Mouse (Mus musculus): ENCODE data around the gene AC134908.4.

AC134908.4 gene

DNA sequence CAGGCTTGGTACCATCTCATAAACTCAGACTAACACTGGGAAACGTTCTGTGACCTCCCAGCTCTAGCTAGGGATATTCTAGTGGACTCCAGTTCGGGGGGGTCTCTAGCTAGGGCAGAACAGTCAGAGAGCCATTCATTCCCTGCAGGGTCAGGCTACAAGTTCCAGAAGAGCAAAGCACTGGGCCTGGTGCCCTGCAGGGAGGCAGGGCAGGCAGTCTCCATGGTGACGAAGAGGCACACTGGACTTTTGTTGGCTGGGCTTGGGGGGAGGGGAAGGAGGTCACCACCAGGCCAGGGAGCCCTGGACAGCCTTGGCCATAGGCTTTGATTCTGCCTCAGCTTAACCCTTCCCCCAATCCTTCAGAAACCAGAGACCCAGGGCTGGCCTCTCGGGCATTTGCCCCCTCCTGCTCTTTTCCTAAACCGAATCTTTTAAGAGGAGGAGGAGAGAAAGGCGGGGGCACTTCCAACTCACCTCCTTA, at the start of gene AC134908.4:
AC134908.4 (minus strand) TSS at position 51 of the 484 bp plus-strand sequence.
- peak; percentile 51 to 72 for DNase-seq

DNA sequence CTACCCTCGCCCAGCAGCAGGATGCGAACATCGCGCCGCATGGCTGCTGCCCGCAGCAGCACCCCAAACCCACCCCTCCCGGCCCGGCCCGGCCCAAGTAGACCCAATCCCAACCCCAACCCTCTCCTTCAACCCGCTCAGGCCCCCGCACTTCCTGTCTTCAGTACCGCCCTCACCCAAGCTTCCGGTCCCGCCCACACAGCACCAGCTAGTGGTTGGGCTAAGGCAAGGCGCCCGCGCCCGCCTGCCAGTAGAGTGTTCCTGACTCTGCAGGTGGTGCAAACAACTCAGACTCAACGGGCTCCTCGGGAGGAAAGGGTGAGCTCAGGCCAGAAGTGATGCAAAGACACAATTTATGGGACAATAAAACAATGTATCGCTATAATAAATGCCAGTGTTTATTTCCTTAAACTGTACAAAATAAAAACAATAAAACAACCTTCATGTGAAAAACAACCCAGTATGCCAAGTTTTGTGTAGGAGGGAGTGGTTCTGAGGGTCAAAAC, 49.0 kb upstream of the AC134908.4 start, which contains the start of gene Rhot2:
Rhot2 (minus strand) TSS at position 456 of the 506 bp plus-strand sequence.
- peak; percentile 96 to 97 for DNase-seq

DNA sequence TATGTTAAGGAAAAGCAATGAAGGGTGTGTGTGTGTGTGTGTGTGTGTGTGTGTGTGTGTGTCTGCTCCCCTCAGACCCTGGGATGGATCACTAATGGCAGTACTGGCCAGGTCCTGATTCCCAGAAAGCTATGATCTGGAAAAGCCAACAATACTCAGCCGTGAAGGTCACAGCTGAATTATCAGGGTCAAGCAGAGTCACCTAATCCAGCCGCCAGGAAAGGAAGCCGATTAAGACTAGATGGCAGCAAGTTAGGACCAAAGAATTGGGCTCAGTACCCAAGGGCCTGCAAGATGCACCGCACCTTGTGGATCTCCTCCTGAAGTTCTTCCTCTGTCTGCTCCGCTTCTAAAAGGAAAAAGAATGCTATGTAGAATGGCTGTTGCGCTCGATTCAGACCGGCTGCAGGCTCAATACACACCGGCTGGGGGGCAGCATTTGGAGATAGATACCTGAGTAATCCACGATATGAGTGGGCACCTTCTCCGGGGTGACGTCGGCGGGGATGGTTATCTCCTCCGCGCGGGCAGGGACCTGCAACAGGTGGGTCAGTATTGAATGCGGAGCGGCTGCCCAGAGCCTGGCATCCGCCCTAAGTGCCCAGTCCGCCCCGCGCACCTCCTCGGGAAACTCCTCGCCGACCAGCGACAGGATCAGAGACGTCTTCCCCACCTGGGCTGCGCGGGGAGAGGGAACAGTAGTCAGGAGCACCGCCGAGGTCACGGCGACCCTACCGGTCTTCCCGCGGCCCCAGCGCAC, 48.4 kb upstream of the AC134908.4 start:
- peak in 1 of 2 experiments; percentile 20 for DNase-seq

DNA sequence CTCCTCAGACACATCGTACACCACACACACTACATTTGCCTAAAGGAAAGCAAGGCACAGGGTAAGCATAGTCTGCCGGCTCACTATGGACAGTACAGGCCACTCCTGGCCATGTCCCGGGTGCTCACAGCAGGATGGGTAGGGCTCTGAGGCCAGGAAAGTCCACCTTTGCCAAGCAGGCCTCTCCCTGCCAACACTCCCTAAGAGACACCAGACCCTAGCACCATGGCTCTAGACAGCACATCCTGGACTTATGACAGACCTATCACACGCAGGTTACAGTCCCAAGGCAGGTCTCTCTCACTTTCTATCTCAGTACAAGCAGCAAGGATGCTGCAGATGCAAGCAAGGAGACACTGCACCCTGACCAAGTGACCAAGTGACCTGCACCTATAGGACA, 47.7 kb upstream of the AC134908.4 start:
- DNase-seq, result no peak

DNA sequence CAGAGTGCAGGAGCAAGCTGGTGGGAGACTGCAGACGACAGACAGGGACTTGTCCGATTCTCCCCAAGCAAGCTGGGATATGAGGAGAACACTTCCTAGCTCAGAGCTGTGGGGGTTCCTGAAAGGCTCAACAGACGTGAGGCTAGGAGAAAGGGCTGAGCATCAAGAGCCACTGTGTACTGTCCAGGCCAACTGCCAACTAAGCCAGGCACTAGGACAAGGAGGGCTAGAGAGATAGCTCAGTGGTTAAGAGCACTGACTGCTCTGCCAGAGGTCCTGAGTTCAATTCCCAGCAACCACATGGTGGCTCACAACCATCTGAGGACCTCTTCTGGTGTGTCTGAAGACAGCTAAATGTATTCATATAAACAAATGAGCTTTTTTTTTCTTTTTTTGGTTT, 47.0 kb upstream of the AC134908.4 start:
- DNase-seq, result no peak

DNA sequence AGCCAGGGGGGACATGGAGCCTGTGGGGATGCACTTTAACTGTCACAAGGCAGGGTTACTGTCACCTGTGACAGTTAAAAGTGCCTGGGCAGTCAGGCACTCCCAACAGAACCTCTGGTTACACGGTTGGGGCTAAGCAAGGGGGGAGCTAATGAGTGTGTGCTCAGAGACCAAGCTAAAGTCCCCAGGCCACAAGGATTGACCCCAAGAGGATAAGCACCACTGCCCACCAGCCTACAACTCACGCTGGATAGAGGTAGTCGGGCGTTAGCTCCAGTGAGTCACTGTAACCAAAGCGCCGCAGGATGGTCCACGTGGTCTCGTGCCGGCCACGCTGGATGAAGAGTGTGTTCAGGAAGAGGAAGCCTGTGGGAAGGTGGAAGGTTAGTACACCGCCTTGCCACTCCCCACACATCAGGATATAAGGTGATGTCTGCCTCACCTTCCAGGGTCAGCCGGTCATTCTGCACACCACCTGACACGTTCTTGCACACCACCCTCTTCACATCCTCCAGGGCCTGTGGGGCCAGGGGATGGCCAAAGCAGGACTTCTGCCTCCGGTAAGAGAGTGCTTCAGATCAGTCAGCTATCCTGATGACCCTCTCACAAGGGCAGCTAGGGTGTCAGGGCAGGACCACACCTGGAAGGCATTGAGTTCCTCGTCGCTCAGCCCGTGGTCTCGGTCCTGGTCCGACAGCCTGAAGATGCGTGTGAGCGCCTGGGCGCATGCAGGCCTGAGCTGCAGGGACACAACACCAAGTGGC, 45.8 kb upstream of the AC134908.4 start, which contains the start of gene Gm20683:
Gm20683 (minus strand) TSS at position 647 of the 764 bp plus-strand sequence.
- DNase-seq, result no peak

DNA sequence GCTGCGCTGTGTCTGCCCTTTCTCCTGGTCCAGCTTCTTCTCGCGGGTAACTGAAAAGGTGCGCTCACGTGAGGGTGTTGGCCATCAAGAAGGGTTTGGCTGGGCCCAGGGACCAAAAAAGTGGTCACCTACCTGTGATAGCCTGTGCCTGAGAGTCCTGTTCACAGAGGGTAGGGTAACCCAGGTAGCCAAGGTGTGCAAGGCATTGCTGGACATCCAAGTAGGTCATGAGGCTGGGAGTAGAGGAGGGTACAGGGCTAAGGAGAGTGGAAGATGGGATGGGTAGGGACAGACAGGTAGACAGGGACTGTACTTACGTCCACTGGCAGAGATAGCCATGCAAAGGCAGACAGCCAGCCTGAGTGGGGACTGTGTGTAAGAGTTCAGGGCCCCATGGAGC, 45.1 kb upstream of the AC134908.4 start:
- no peak for DNase-seq

DNA sequence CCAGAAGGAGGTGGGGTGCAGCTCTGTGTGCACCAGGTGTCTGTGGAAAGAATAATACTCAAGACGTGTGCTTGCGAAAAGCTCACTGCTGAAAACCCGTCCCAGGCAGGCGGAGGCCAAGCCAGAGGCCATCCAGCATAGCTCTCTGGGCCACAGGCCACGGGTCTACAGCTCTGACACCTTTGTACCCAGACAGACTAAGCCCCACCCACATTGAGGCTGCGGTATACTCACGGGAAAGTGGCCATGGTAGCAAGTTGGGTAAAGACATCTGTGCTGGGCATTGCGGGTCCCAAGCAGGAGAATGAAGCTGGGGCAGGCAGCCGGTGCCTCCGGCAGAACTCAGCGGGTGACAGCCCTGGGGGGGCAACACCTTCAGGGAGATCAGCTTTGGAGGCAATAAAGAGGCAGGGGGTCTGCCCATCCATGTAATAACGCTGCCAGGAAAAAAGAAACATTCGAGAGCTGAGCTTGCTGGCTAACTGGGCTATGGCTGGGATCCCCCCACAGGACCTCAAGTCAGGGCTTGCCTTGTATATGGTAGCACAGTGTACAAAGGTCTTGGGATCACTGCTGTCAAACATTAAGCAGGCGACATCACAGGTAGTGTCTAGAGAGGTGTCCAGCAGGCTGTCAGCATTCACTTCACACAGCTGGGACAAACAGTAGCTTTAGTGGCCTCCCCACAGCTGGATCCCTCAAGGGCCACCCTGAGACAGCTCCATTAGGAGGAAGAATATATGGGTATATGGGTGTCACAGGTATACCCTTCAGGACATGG, 44.2 kb upstream of the AC134908.4 start:
- DNase-seq, result peak in 1 of 2 experiments; percentile 47

DNA sequence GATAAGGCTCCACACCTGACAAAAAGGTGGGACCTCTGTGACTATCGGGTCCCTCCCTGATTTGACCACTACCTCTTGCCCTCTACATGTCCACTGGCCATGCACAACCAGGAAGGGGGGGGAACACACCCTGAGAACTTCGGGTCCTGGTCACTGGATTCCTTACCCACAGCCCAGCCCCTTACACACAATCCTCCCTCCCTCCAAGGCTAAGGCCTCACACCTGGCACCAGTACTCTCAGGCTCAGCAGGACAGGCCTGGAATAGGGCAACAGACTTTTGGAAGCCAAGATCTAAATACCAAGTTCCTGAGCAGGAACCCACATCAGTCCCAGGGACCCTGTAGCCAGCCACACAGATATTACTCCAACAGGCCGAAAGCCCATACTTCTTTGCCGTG, 43.4 kb upstream of the AC134908.4 start:
- DNase-seq, result no peak

DNA sequence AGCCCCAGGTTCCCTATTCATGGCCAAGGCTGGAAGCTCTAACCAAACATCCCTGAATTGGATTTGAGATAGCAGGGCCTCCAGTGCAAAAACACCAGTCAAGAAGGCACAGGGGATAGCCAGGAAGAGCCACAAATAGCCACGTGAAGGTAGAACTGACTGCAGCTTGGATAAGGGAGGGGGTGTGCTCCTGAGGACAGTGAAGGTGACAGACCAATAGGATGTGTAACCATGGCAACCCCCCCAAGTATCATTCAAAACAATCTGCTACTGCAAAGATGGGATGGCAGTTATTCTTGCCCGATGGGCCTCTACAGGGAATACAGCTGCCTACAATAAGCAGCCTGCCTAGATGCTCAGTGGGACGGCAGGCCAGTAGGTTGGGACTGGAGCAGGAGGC, 42.1 kb upstream of the AC134908.4 start:
- DNase-seq, result no peak

DNA sequence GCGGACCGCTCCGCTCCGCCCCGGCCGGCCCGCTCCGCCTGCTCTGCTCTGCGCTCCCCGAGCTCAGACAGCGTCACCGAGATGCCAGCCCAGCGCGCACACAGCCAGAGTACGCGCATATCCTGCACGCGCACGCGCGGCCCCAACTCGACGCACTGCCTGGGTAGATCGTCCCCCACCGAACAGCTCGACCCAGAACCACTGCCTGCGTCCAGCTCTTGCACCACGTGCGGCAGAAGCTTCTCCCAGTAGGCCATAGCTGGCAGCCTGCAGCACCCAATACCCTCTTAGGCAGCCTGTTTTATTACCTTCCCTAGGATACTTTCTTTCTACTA, 41.6 kb upstream of the AC134908.4 start, which contains the start of gene Rhbdl1:
Rhbdl1 (minus strand) TSS at position 220 of the 335 bp plus-strand sequence.
- peak; percentile 76 to 86 for DNase-seq

DNA sequence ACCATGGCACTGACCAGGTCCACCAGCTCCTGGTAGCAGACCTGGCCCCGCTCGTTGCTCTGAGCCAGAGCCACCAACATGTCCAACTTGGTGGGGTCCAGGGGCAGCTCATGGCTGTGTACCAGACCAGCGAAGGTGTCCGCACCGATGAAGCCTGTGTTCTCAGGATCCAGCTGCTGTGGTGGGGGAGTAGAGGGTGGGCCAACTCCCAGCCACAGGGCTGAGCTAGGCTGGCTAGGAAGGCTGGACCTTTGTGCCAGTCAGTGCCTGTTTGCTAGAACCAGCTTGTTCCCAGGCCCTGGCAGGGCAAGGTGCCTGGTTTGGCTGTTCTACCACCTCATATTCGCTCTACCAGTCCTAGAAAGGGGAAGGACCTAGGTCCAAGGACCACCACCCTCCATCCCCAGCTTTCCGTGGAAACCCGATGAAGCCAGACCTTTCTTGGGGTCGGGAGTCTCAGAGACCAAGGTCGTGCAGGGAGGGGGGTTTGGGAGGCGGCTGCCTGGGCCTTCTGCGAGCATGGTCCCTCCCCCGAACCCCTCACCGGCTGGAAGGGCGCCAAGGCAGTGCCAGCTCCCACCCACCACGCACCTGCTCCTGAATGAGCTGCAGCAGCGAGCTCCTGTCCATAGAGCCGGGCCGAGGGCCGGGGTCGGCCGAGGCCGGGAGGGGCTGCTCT, 41.1 kb upstream of the AC134908.4 start:
- DNase-seq, result peak; percentile 45 to 68

DNA sequence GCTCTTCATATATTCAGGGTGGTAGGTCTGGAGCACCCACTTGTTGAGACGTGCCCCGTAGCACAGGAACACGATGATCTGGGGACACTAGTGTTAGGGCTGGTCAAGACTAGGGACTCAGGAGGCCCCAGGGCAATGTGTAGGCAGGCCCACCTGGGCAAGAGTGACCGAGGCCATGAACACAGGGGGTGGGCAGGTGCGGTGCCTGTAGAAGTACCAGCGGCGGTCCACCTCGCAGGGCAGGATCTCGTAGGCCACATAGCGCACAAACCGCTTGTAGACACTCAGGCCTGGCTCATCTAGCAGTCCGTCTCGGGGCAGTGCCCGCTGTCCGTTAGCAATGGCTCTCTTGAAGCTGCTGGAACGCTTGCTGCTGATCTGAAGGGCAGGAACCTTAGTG, 40.4 kb upstream of the AC134908.4 start:
- peak in 1 of 2 experiments; percentile 36 for DNase-seq

DNA sequence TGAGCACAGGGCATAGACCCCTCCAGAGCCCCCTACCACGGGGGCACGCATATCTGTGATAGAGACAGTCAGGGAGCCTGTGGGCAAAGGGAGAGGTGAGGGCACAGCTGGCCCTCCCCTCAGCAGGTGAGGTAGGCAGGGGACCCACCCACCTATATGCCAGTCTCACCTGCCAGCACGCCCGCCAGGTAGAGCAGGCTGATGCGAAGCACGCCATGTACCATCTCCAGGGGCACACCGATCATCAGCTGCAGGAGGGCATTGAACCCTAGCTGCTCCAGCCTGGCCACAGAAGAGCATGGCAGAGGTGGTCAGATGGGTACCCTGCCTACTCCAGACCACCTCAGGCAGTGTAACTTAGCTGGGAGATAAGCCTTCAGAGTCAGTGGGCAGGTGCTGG, 39.8 kb upstream of the AC134908.4 start:
- no peak for DNase-seq

DNA sequence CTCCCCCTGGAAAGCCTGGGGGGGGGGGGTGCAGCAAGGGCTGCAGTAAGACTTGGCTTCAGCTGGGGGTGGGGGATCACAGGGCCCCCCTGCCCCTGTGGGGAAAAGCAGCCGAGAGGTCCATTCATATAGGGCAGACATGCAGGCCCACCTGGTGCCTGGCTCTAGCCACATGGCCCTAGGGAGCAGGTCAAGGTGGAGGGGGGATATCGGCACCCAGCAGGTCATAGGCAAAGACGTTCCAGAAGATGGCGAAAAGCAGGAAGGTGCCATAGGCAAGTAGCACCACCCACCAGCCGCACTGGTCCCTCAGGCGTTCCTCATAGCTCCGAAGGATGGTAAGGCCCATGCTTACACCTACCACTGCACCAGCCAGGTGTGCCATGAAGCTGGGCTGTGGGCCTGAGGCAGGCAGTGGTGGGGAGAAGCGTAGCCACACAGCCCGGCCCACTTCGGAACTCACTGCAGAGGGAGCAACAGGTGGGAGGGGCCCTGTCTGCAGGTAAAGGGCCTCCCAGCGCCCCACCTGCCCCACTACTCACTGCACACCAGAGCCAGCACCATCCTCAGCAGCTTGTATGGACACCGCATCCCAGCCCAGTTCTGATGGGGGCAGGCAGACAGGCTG, 39.2 kb upstream of the AC134908.4 start:
- peak in 1 of 2 experiments; percentile 13 for DNase-seq

DNA sequence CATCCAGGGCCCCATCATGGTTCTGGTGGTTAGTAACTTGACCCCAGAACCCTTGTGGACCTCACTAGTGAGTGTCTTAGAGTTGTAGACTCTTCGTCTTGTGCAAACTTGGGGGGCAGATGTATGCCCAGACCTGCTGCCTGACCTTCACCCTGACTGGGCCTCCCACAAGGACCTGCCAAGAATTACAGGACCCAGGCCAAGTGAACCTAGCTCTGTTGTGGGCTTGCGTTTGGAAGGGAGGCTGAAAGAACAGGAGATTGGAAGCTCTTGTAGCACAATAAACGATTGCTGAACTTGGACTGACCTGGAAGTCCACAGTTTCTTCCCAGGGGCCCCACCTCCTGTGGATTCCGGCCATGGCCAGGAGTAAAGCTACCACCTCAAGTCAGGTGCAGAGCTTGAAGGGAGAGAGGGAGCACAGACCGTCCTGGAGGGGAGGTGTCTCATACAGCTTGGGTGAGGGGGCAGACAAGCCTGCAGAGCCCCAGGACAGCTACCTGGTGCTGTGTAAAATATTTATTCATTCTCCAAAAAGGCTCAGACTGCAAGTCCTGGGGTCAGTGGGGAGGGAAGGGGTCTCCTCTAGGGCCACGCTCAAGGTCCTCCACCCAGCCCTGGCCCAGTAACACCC, 38.6 kb upstream of the AC134908.4 start:
- DNase-seq, result peak in 1 of 2 experiments; percentile 41

DNA sequence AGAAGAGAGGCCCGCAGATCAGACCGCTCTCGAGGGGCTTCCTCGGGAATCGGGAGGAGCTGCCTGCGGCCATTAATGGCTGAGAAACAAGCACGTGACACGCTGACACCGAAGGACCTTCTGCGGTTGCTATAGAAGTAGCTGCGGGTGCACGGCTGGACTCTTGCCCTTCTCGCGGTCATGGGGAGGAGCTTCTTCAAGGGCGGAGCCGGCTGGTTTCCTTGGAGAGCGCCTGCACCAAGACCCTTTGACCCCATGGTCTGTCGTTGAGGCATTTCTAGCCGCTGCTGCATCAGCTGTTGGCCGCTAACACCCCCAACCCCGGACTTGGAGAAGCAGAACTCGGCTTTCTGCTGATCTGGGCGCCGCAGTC, 37.8 kb upstream of the AC134908.4 start, which contains the start of gene Stub1:
Stub1 (minus strand) TSS at position 114 of the 373 bp plus-strand sequence.
- peak; percentile 95 to 97 for DNase-seq

DNA sequence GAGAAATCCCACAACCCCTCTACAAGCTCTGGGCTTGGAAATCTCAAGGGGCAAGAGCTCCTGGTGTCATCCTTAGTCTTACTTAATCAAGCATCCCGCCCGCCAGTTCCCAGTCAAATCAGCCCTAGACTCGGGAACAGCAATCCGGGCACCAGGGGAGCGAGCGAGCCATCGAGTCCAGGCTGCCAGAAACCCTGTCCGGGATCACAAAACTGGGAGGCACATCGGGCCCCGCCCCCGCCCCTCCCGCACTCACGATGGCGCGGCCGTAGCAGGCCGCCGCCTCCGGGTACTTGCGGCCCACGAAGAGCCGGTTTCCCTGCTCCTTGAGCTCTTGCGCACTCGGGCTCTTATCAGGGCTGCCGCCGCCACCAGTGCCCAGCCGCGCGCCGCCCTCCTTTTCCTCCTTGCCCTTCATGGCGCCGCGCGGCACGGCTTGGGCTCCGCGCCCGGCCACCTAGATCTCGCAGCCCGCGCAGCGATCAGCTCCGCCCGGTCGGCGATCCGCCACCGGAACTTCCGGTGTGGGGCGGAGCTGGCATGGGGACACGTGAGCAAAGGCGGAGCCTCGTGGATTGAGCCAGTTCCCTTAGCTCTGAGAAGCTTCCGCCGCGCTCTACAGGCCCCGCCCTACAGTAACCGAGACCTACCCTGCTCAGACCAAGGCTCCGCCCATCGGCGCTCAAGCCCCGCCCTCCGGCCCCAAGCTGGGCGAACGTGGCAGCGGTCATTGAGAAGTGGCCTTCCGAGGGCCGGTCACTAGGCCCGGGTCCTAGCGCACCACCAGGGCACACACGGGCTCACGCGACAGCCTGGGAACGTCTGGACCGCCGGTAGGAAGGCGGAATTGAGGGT, 37.2 kb upstream of the AC134908.4 start:
- DNase-seq, result peak; percentile 100

DNA sequence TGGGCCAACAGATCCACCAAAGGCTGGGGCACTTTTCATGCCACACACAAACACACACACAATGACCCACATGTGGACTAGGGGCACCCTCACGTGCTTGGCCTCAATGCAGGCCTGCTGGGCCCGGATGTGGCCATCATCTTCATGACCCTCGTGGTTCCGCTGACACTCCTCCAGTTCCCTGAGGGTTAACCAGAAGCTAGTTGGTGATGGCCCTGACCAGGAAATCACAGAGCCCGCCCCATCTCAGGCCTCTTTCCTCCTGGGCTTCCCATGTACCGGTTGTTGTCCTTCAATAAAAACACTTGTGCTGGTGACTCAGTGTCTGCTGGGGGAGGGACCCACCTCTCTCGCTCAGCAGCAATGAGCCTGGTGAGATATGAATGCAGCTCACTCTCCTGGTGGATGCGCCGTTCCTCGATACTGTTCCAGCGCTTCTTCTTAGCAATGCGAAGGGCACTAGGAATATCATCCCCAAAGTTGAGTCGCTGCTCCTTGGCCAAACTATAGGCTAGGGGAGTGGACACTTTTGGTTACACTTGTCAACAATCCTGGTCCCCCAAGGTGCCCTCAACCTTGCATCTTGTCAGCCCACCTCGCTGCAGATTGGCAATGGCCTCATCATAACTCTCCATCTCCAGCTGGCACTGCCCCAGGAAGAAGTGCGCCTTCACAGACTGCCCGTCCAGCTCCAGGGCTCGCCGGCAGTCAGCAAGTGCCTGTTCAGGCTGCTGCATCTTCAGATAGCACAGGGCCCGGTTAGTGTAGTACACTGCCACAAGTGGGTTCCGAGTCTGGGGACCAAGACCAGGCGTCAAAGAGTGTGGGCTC, 36.2 kb upstream of the AC134908.4 start:
- peak; percentile 41 to 51 for DNase-seq
